Mouse (Mus musculus) lung, embryonic 15.5 days (tissue): ENCODE results near the gene Rpl12. TPM values are rescaled to one million over a fixed set of nuclear protein-coding genes. Genes with fewer than 3 reads are reported as not detected.
A peak's percentile ranks its signal among the peaks of the same experiment; 100 is the strongest.

Source experiments
- ATAC-seq: fragments of 200-750 bp; cut with Nextera tagmentation; 2 replicates; pipeline ENCODE4 v1.8.0; 2017; ENCODE audit warnings: moderate number of reproducible peaks, borderline replicate concordance; ENCODE audit not compliant: low FRiP score, low TSS enrichment; ENCODE audit errors: extremely low read depth
- H3K27ac ChIP-seq: fragments of 300-500 bp; sonication (generic); 2 replicates; pipeline ENCODE4 v1.5.1; 2015; ENCODE audit warnings: moderate library complexity, mild to moderate bottlenecking, inconsistent platforms
- H3K27me3 ChIP-seq: fragments of 300-500 bp; sonication (generic); 2 replicates; pipeline ENCODE4 v1.6.1; 2015; ENCODE audit warnings: inconsistent platforms
- H3K36me3 ChIP-seq: fragments of 300-500 bp; sonication (generic); 2 replicates; pipeline ENCODE4 v1.6.1; 2015; ENCODE audit warnings: inconsistent platforms
- H3K4me1 ChIP-seq: fragments of 300-500 bp; sonication (generic); 2 replicates; pipeline ENCODE4 v1.6.1; 2015; ENCODE audit warnings: inconsistent platforms
- H3K4me2 ChIP-seq: fragments of 300-500 bp; sonication (generic); 2 replicates; pipeline ENCODE4 v1.6.1; 2015; ENCODE audit warnings: inconsistent platforms, mild to moderate bottlenecking, moderate library complexity
- H3K4me3 ChIP-seq: fragments of 300-500 bp; sonication (generic); 2 replicates; pipeline ENCODE4 v1.5.1; 2015; ENCODE audit warnings: mild to moderate bottlenecking, inconsistent platforms
- H3K9ac ChIP-seq: fragments of 300-500 bp; sonication (generic); 2 replicates; pipeline ENCODE4 v1.6.1; 2015; ENCODE audit warnings: inconsistent platforms
- H3K9me3 ChIP-seq: fragments of 300-500 bp; sonication (generic); 2 replicates; pipeline ENCODE4 v1.6.1; 2016; ENCODE audit warnings: inconsistent platforms
- WGBS: fragments of 180-500 bp; shearing (Covaris S2); methylation state at CpG from one replicate; pipeline ENCODE4 v1.1.7; 2015; 5-methylcytosine and 5-hydroxymethylcytosine counted together
- polyA plus RNA-seq: library from polyadenylated mRNA; unstranded; fragments of >200 nt; fragmentation: Nextera tagmentation; extraction: Ambion mirVana; gene quantifications from 2 replicates; pipeline ENCODE4 v1.2.1, GENCODE M21; 2015

Rpl12 gene
- polyA plus RNA-seq, 1 experiment from 2014 or later, result 167 TPM

GRCm38 (mm10) chr2:32924306-32924844 lies 37.0 kb upstream of the Rpl12 start:
- Histone ChIP-seq H3K27me3 (no peaks in the 10 kb centered on the region), H3K4me1 (peaks cover 23% of the 10 kb centered on the region), H3K27ac (no peak overlapping the region), H3K36me3 (peaks cover 62% of the 10 kb centered on the region), H3K9me3 (no peaks in the 10 kb centered on the region), H3K9ac (no peak overlapping the region), H3K4me3 (no peak overlapping the region), H3K4me2 (no peak overlapping the region)
- 75% methylated on average over 10 of the region's 10 CpGs for WGBS
- ATAC-seq, result no peak

- no peaks in the 10 kb centered on the region for H3K27me3 ChIP-seq
- WGBS, result 81% methylated on average over 11 of the region's 12 CpGs
- H3K4me1 ChIP-seq, result peaks cover 23% of the 10 kb centered on the region
- H3K9me3 ChIP-seq, result no peaks in the 10 kb centered on the region
- no peak overlapping the region for H3K9ac ChIP-seq
- H3K4me3 ChIP-seq, result no peak overlapping the region
- H3K27ac ChIP-seq, result peak overlapping the region; percentile 95
- ATAC-seq, result no peak
- H3K36me3 ChIP-seq, result peaks cover 41% of the 10 kb centered on the region
- no peak overlapping the region for H3K4me2 ChIP-seq
Observed at GRCm38 (mm10) chr2:32926330-32927075, 34.9 kb upstream of the Rpl12 start.

DNA sequence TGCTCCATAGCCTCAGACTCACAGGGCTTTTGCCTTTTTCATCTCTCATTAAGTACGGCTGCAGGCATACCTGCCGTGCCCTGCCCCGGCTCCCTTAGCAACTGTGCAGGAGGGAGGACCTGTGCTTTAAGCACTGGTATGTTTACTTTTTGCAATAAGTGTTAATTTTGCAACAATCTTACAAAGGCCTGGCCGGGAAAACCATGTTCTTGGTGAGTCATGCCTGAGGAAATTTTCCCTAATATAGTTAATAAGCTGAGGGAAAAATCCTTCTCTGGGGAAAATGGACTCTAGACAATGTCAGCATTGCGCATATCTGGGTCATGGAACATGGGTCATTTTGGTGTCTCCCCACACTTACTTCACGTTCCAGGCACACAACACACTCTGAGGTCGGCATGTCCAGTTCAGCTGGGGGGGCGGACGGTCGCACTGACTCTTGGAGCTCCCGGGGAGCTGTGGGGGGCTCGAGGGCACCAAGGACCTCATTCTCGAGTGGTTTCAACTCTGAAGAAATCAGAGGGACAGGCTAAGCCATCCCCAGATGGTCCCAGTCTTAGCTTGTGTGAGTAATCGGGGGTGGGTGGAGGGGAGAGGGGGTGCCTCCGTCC lies 33.6 kb upstream of the Rpl12 start:
- Histone ChIP-seq H3K27me3 (no peaks in the 10 kb centered on the region), H3K9me3 (no peaks in the 10 kb centered on the region), H3K4me3 (no peak overlapping the region), H3K4me2 (peak overlapping the region; percentile 35), H3K36me3 (peaks cover 28% of the 10 kb centered on the region), H3K27ac (peak overlapping the region; percentile 95), H3K9ac (no peak overlapping the region), H3K4me1 (peaks cover 27% of the 10 kb centered on the region)
- 45% methylated on average over 15 of the region's 15 CpGs for WGBS
- ATAC-seq, result peak; percentile 28; the same call in 1 of the 2 replicates

GRCm38 (mm10) chr2:32928235-32928946 lies 33.0 kb upstream of the Rpl12 start:
- Histone ChIP-seq H3K4me1 (peaks cover 27% of the 10 kb centered on the region), H3K4me3 (no peak overlapping the region), H3K27ac (peak overlapping the region; percentile 95), H3K27me3 (no peaks in the 10 kb centered on the region), H3K36me3 (peaks cover 22% of the 10 kb centered on the region), H3K9me3 (no peaks in the 10 kb centered on the region), H3K4me2 (peak overlapping the region; percentile 35), H3K9ac (no peak overlapping the region; the same call in 1 of the 2 replicates)
- WGBS, result 26% methylated on average over 10 of the region's 10 CpGs
- peak; percentile 56 for ATAC-seq

- Histone ChIP-seq H3K36me3 (peaks cover 14% of the 10 kb centered on the region), H3K27me3 (no peaks in the 10 kb centered on the region), H3K9ac (no peak overlapping the region; the same call in 1 of the 2 replicates), H3K9me3 (no peaks in the 10 kb centered on the region), H3K27ac (0 out of 2 replicates have a peak overlapping the region, but pooled peaks have one; percentile 95), H3K4me1 (peaks cover 27% of the 10 kb centered on the region), H3K4me2 (no peak overlapping the region), H3K4me3 (no peak overlapping the region)
- ATAC-seq, result no peak
- 79% methylated on average over 19 of the region's 19 CpGs for WGBS
Observed at GRCm38 (mm10) chr2:32928947-32929829, 32.2 kb upstream of the Rpl12 start.

DNA sequence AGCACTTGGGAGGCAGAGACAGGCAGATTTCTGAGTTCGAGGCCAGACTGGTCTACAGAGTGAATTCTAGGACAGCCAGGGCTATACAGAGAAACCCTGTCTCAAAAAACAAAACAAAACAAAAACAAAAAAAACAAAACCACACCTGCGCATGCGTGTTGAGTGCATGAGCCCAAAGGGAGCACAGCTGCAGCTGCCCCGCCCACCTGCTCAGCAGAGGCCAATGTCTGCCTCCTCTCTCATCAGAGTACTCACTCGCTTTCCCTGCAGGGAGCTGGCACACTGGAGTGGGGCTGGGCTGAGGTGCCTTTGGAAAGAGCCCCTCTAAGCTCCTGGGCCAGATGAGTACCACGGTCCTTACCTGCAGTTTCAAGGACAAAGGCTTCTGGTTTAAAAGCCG lies 29.6 kb upstream of the Rpl12 start:
- Histone ChIP-seq H3K36me3 (0 out of 2 replicates have a peak, but pooled peaks cover 5% of the 10 kb centered on the region), H3K9ac (no peak overlapping the region), H3K9me3 (no peaks in the 10 kb centered on the region), H3K4me3 (no peak overlapping the region), H3K4me1 (peaks cover 22% of the 10 kb centered on the region), H3K27ac (no peak overlapping the region), H3K27me3 (no peaks in the 10 kb centered on the region), H3K4me2 (no peak overlapping the region)
- ATAC-seq, result no peak
- 77% methylated on average over 7 of the region's 7 CpGs for WGBS

GRCm38 (mm10) chr2:32938741-32939140 lies 22.6 kb upstream of the Rpl12 start:
- Histone ChIP-seq H3K36me3 (peaks cover 14% of the 10 kb centered on the region), H3K27ac (no peak overlapping the region), H3K4me1 (no peaks in the 10 kb centered on the region), H3K27me3 (no peaks in the 10 kb centered on the region), H3K9ac (no peak overlapping the region), H3K4me3 (no peak overlapping the region), H3K9me3 (no peaks in the 10 kb centered on the region), H3K4me2 (no peak overlapping the region)
- WGBS, result 89% methylated on average over 5 of the region's 5 CpGs
- no peak for ATAC-seq

GRCm38 (mm10) chr2:32939418-32939817 lies 21.9 kb upstream of the Rpl12 start:
- Histone ChIP-seq H3K27ac (no peak overlapping the region), H3K36me3 (peaks cover 15% of the 10 kb centered on the region), H3K4me1 (no peaks in the 10 kb centered on the region), H3K4me2 (no peak overlapping the region), H3K4me3 (no peak overlapping the region), H3K9me3 (no peaks in the 10 kb centered on the region), H3K9ac (no peak overlapping the region), H3K27me3 (no peaks in the 10 kb centered on the region)
- 68% methylated on average over 5 of the region's 5 CpGs for WGBS
- no peak for ATAC-seq

- H3K4me2 ChIP-seq, result no peak overlapping the region
- no peaks in the 10 kb centered on the region for H3K27me3 ChIP-seq
Observed at GRCm38 (mm10) chr2:32940483-32940882, 20.9 kb upstream of the Rpl12 start.

DNA sequence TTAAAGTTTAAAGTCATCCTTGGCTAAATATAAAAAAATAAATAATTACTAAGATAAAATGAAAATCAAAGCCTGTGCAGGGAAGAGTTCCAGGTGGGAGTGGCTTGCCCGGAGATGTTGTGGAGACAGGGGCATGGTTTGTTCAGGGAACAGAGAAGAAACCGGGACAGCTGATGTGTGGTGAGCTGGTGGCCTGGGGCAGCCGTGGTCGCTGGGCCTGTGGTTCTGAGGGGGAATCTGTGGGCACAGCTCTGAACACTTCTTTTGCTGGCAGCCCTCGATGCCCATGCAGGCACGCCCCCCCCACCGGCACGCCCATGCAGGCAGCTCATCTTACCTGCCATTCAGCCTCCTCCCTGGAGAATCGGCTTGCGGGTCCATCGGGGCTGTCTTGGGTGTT lies 13.9 kb upstream of the Rpl12 start:
- H3K4me2 ChIP-seq, result no peak overlapping the region
- H3K9me3 ChIP-seq, result no peaks in the 10 kb centered on the region
- H3K4me1 ChIP-seq, result no peaks in the 10 kb centered on the region
- H3K27me3 ChIP-seq, result no peaks in the 10 kb centered on the region
- no peak overlapping the region for H3K9ac ChIP-seq
- no peak overlapping the region for H3K4me3 ChIP-seq
- H3K36me3 ChIP-seq, result 0 out of 2 replicates have a peak, but pooled peaks cover 7% of the 10 kb centered on the region
- WGBS, result 82% methylated on average over 11 of the region's 11 CpGs
- ATAC-seq, result no peak
- H3K27ac ChIP-seq, result no peak overlapping the region

More at GRCm38 (mm10) chr2:32940483-32940882, 20.9 kb upstream of the Rpl12 start:
- Histone ChIP-seq H3K36me3 (peaks cover 21% of the 10 kb centered on the region), H3K4me1 (no peaks in the 10 kb centered on the region), H3K9me3 (no peaks in the 10 kb centered on the region), H3K27ac (no peak overlapping the region), H3K9ac (no peak overlapping the region), H3K4me3 (no peak overlapping the region)
- ATAC-seq, result no peak
- WGBS, result 92% methylated on average over 4 of the region's 4 CpGs

DNA sequence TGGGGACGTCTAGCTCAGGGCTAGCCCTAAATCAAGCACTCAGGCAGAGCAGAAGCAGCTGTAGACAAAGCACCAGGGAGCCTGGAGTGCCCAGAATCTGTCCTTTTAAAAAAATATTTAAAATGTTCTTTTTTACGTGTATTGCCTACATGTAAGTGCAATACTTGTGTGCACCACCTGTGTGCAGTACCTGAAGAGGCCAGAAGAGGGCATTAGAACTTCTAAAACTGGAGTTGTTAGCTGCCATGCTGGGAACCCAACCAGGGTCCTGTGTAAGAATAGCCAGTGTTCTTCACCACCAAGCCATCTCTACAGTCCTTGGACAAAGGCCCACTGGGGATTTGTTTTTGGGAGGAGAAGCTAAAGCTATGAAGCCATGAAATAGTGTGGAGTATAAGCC lies 6.8 kb upstream of the Rpl12 start:
- WGBS, result 89% methylated on average over 2 of the region's 2 CpGs
- no peak for ATAC-seq
- peaks cover 10% of the 10 kb centered on the region; the same call in 1 of the 2 replicates for H3K36me3 ChIP-seq
- no peak overlapping the region for H3K27ac ChIP-seq
- no peaks in the 10 kb centered on the region for H3K9me3 ChIP-seq
- no peaks in the 10 kb centered on the region for H3K27me3 ChIP-seq
- no peaks in the 10 kb centered on the region for H3K4me1 ChIP-seq
- no peak overlapping the region for H3K9ac ChIP-seq
- H3K4me3 ChIP-seq, result no peak overlapping the region
- H3K4me2 ChIP-seq, result no peak overlapping the region
